Mouse (Mus musculus) CD4-positive, CD25-positive, alpha-beta regulatory T cell, adult 4 months (primary cell): ENCODE measurements around the gene Slc5a10. TPM values are rescaled to one million over a fixed set of nuclear protein-coding genes. Genes with fewer than 3 reads are reported as not detected.

ENCODE experiments used
- ATAC-seq: one replicate; pipeline ENCODE4 v1.8.0; 2017
- polyA plus RNA-seq, 2 experiments: library from polyadenylated mRNA; unstranded; fragments of 100-300 nt; shearing (Covaris generic); gene quantifications; one replicate each; pipeline ENCODE4 v1.2.1; 2017

Slc5a10 gene
- polyA plus RNA-seq, 2 experiments from 2014 or later = not detected

DNA sequence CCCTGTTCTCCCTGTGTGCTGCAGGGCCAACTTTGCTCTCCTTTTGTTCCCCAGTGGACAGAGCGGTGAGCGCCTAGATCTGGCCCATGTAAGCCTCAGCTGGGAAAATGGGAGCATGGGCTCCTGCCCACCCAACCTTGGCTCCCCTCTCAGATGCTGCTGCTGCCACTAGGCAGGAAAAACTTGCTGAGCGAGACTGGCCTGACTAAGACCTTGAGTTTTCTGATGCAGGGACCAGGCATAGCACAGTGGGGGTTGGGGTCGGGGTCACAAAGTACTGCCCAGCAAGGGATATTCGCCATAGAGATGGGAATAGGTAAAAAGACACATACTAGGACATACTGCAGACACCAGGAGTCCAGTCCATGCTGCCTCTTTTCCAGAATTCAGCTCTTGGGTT, 53.4 kb downstream of the Slc5a10 start:
- ATAC-seq = no peak

DNA sequence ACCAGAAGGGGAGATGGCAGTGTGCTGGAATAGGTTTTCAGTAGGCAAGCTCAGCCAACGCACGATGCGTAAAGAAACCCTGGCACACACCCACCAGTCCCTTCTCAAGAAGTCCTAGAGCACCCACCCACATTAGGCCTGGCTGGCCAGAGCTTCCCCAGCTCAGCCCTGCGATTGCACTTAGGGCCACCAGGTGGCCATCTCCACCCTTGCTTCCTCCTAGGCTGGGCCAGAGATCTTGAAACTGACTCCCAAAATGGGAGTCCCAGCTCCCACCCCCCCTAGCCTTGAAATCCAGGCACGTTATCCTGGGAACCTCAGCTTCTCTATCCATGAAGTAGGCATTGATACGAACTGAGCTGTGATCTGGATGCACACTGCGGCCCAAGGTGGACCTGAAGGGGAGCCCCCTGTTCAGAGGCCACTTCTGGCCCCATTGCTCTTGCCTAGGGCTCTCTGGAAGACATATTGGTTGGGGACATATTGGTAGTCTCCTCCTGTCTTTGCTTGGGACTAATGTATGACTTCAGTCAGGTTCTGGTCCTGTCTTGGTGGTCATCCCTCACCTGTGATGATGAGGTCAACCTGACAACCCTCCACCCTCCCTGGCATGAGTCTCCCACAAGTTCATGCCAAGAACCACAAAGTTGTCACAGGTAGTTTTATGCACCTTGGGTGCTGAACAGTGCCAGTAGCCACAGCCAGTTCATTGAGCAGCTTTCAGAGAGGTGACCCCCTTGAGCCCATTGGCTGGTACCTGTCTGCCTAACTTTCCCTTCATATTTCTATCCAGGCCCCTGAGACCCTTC, 54.4 kb downstream of the Slc5a10 start:
- no peak for ATAC-seq

DNA sequence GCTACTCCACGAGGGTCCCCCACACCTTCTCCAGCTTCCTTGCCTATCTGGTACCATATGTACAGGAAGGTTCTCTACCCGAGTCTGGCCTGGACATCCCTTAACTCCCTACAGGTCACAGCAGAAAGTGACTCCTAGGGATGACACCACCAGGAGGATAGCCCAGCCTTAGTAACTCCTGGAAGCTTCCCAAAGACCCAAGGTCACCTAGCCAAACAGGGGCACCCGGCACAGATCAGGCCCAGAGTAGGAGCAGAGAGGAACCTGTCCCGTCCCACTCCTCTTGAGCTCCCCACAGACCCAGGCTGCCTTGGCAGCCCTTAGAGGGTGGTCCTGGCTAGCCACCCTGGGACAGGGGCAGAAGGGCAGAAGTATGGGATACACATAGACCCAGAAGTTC, 55.2 kb downstream of the Slc5a10 start:
- no peak for ATAC-seq

DNA sequence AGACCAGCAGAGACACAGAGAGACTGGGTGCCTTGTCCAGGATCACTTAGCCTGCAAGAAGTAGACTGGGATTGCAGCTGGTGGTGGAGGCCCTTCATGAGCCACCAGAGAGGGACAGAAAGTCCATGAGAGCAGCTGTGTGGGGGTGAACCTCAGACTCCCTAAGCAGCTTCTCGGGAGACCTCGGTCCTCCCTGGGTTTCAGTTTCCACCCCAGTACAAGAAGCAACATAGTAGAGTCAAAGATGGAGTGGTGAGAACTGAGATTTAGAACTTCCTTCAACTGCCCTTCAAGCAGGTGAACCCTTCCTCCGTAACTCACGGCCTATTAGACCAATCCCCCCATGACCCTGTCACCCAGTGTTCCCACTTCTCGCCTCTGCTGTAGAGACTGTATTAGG, 58.4 kb downstream of the Slc5a10 start:
- ATAC-seq = no peak

- peak; percentile 79 for ATAC-seq
Measured at GRCm38 (mm10) chr11:61660806-61661392, 59.7 kb downstream of the Slc5a10 start.

- no peak for ATAC-seq
Measured at GRCm38 (mm10) chr11:61660001-61660400, 60.6 kb downstream of the Slc5a10 start.

- no peak for ATAC-seq
Measured at GRCm38 (mm10) chr11:61659011-61659858, 61.4 kb downstream of the Slc5a10 start.

DNA sequence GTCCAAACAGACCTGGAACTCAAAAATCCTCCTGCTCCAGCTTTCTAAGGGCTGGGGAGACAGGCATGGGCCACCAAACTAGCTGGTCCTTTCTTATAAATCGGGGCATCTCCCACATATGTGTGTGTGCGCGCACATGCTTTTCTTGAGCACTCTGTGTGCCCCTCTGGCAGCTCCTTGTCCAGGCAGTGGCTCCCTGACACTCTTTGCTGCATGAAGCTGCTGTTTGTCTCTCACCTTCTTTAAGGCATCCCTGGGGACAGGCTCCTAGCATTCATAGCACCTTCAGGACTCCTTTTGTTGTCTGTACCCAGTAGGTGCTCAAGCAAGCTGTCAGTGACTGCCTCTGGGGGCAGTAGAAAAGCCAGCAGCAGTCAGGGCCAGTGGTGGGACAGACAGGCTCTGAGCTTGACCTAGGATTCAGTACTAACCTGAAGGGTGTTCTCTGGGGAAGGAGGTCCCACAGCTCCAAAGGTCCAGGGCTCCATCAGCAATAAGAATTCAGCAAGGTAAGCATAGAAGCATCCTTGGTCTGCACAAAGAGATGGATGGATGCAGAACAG, 62.2 kb downstream of the Slc5a10 start:
- ATAC-seq = no peak

DNA sequence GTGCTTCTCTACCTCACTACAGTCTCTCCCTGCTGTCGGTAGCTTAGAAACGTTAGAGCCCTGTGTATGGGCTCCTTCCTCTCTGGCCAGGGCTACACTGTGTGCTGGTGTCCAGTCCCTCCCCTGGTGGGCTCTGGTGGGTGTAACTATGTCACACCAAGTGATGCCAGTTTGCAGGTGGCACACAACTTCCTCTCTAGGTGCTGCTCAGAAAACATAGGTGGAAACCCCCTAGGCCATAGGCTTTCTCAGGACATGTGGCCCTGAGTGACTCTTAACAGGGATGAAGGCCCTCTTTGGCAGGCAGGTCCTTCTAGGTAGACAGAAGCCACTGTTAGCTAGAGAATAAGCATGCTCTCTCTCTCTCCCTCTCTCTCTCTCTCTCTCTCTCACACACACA, 63.2 kb downstream of the Slc5a10 start:
- no peak for ATAC-seq

DNA sequence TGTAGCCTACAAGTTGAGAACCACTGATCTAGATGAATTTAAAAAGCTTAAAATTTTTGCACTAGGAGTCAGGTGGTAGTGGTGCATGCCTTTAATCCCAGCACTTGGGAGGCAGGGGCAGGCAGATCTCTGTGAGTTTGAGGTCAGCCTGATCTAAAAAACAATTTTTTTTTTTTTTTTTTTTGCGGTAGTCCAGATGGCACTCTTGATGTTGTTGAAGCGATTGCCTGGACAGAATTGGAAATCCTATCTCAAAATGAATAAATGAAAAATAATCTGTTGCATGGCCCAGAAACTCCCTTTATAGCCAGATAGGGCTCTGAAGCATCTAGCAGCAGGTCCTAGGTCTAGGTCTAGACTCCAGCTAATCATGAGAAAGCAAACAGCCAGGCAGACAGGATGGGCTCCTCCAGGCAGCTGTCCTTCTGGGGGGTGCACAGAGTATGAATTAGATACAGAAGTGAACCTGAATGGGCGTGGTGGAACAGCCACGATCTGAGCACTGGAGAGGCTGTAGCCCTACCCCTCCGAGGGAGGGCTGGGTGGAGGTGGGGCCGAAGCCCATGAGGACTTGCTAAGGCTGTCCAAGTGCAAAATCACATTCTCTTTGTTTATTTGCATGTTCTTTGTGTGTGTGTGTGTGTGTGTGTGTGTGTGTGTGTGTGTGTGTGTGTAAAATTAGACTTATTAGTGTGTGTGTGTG, 64.3 kb downstream of the Slc5a10 start:
- ATAC-seq = no peak

DNA sequence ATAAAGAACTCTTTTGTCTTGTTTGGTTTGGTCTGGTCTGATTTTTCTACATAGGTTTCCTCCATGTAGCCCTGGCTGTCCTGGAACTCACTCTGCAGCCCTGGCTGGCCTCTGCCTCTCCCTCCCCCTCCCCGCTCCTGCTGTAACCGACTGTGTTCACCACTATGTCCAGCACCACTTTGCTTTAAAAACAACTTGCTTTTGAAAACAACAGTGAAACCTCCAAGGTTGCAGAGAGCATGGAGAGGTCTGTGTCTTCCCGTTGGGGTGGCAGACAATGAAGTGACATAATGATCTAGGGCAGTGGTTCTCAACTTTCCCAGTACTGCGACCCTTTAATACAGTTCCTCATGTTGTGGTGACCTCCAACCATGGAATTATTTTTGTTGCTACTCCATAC, 65.0 kb downstream of the Slc5a10 start:
- ATAC-seq = no peak

- ATAC-seq = no peak
Measured at GRCm38 (mm10) chr11:61654786-61655311, 65.8 kb downstream of the Slc5a10 start.

- no peak for ATAC-seq
Measured at GRCm38 (mm10) chr11:61653568-61653967, 67.1 kb downstream of the Slc5a10 start.

DNA sequence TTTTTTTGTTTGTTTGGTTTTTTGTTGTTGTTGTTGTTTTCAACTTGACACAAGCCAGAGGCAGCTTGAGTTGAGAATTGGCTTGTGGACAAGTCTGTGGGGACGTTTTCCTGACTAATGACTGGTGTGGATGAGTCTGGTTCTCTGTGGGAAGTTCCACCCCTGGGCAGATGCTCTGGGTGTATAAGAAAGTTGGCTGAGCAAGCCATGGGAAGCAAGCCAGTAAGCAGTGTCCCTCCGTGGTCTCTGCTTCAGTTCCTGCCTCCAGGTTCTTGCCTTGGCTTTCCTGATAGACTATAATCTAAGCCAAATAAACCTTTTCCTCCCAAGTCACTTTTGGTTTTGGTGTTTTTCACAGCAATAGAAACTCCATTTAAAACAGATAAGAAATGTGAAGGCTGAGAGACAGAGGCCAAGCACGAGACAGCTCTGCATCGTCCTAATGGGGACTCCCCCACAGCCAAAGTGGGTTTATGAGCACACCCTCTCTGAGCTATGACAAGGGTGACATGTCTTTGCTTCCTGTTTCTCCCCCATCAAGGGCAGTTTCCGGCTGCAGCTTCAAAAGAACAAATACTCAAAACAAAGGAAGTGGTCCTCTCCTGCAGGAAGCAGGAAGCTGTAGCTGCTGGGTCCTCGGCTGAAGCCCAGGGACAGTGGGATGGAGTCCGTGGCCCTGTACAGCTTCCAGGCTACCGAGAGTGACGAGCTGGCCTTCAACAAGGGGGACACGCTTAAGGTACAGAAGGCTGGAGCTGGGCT, 67.8 kb downstream of the Slc5a10 start, which contains the start of gene Grap:
Grap (plus strand) TSS at position 580 of the 762 bp plus-strand sequence.
- peak; percentile 92 for ATAC-seq

GRCm38 (mm10) chr11:61652216-61652615, 68.4 kb downstream of the Slc5a10 start:
- no peak for ATAC-seq

GRCm38 (mm10) chr11:61650470-61651265, 70.0 kb downstream of the Slc5a10 start:
- no peak for ATAC-seq

- no peak for ATAC-seq
Measured at GRCm38 (mm10) chr11:61649626-61650025, 71.0 kb downstream of the Slc5a10 start.

GRCm38 (mm10) chr11:61649163-61649580, 71.5 kb downstream of the Slc5a10 start:
- no peak for ATAC-seq

GRCm38 (mm10) chr11:61648749-61649115, 71.9 kb downstream of the Slc5a10 start:
- ATAC-seq = no peak
